Mouse (Mus musculus) CH12.LX (cell line): ENCODE measurements around the gene Sycp2l.

Experiments
- CTCF ChIP-seq, 2 experiments: IDR thresholded peaks in 1 of 2; conservative IDR thresholded peaks in 1 of 2; 2 replicates each; pipeline ENCODE4 v1.5.1; 2011 to 2012; ENCODE audit warnings: low read depth in 2 of 2, low read length in 2 of 2, improper control_type of control experiment in 1 of 2, inconsistent platforms in 1 of 2, mild to moderate bottlenecking in 1 of 2, moderate library complexity in 1 of 2
- EP300 ChIP-seq: IDR thresholded peaks from 2 replicates; pipeline ENCODE4 v1.6.1; 2011; ENCODE audit warnings: low read length, improper control_type of control experiment
- ETS1 ChIP-seq: conservative IDR thresholded peaks from 2 replicates; pipeline ENCODE4 v1.6.1; 2012; ENCODE audit warnings: low read depth, mild to moderate bottlenecking, inconsistent platforms, low read length, improper control_type of control experiment, moderate library complexity
- GABPA ChIP-seq: IDR thresholded peaks from 2 replicates; pipeline ENCODE4 v1.6.1; 2012; ENCODE audit warnings: low read depth, low read length, improper control_type of control experiment, inconsistent platforms; ENCODE audit not compliant: insufficient replicate concordance
- KAT2A ChIP-seq: IDR thresholded peaks from 2 replicates; pipeline ENCODE4 v1.6.1; 2012; ENCODE audit warnings: low read length, improper control_type of control experiment, inconsistent platforms; ENCODE audit not compliant: insufficient replicate concordance
- MAFK ChIP-seq: IDR thresholded peaks from 2 replicates; pipeline ENCODE4 v1.6.1; 2011; ENCODE audit warnings: low read length, improper control_type of control experiment; ENCODE audit not compliant: insufficient replicate concordance
- MXI1 ChIP-seq: IDR thresholded peaks from 2 replicates; pipeline ENCODE4 v1.6.1; 2011; ENCODE audit warnings: mild to moderate bottlenecking, low read depth, low read length, improper control_type of control experiment
- MYC ChIP-seq: IDR thresholded peaks from 2 replicates; pipeline ENCODE4 v1.6.1; 2011; ENCODE audit warnings: low read depth, mild to moderate bottlenecking, improper control_type of control experiment, low read length
- POLR2A ChIP-seq: IDR thresholded peaks from 2 replicates; pipeline ENCODE4 v1.6.1; 2011; ENCODE audit warnings: low read depth, mild to moderate bottlenecking, improper control_type of control experiment, low read length
- POLR2AphosphoS2 ChIP-seq: IDR thresholded peaks from 2 replicates; pipeline ENCODE4 v1.6.1; 2011; ENCODE audit warnings: low read depth, low read length, improper control_type of control experiment
- RAD21 ChIP-seq: IDR thresholded peaks from 2 replicates; pipeline ENCODE4 v1.6.1; 2011; ENCODE audit warnings: low read depth, mild to moderate bottlenecking, low read length, improper control_type of control experiment, moderate library complexity
- SIN3A ChIP-seq: IDR thresholded peaks from 2 replicates; pipeline ENCODE4 v1.6.1; 2012; ENCODE audit warnings: low read length, improper control_type of control experiment, inconsistent platforms
- TBP ChIP-seq: conservative IDR thresholded peaks from 2 replicates; pipeline ENCODE4 v1.6.1; 2011; ENCODE audit warnings: low read depth, low read length, improper control_type of control experiment
- USF1 ChIP-seq: IDR thresholded peaks from 2 replicates; pipeline ENCODE4 v1.6.1; 2014; ENCODE audit warnings: low read depth, mild to moderate bottlenecking, inconsistent platforms, low read length, improper control_type of control experiment

DNA sequence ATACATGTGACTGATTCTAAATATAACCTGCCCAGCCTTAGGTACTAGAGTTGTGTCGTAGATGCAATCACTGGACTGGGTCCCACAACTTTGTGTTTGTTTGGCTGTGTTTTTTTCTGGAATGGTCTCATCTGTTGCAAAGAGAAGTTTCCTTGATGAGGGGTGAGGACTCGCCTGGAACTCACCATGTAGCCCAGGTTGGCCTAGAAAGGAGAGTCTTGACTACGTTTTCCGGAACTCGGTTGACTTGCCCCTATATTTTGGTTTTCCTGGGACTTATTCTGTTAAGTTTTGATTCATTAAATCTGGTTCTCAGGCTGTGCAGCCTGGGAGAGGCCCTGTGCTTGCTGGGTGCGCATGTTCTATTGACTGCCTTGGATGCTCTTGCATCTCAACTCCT, 33.4 kb upstream of the Sycp2l start:
- TF ChIP-seq CTCF (conservative IDR thresholded peaks at IDR 0.05 in 1 of 2, IDR thresholded peaks at IDR 0.05 in 1 of 2; ENCODE audit: low read depth in 2 of 2, low read length in 2 of 2) (no peak), KAT2A (no peak), SIN3A (no peak), ETS1 (no peak), MXI1 (no peak), GABPA (no peak), POLR2AphosphoS2 (no peak), POLR2A (no peak), MYC (no peak), USF1 (no peak), MAFK (no peak), EP300 (no peak), TBP (no peak), RAD21 (no peak)
